Comparison of ENCODE assay signal across 1 mouse cellular context in genomic region chr15:85615537-85616100, GRCm38 (mm10).
TF ChIP-seq lines count a peak whose summit lies in the region.

No protein-coding gene starts in this region.

TF ChIP-seq in CH12.LX, 34 proteins besides CTCF, POLR2A, EP300 and RAD21 (continued from another document):
- no peak for TF ChIP-seq MAZ (IDR thresholded peaks at IDR 0.05; ENCODE audit: low read depth, low read length)
- TF ChIP-seq JUN (IDR thresholded peaks at IDR 0.05; ENCODE audit: insufficient read depth, low read depth, low read length), result no peak
- no peak for TF ChIP-seq TCF12 (IDR thresholded peaks at IDR 0.05; ENCODE audit: low read depth, low read length)
- no peak for TF ChIP-seq IRF4 (IDR thresholded peaks at IDR 0.05; ENCODE audit: low read depth, low read length)
- no peak for TF ChIP-seq NELFE (IDR thresholded peaks at IDR 0.05; ENCODE audit: low read depth, low read length)
- no peak for TF ChIP-seq MAFK (IDR thresholded peaks at IDR 0.05; ENCODE audit: insufficient replicate concordance, low read length)
- no peak for TF ChIP-seq MAX (IDR thresholded peaks at IDR 0.05; ENCODE audit: low read length)
- no peak for TF ChIP-seq POLR2AphosphoS2 (IDR thresholded peaks at IDR 0.05; ENCODE audit: low read depth, low read length)
- no peak for TF ChIP-seq USF2 (conservative IDR thresholded peaks at IDR 0.05; ENCODE audit: low read depth, low read length)
- TF ChIP-seq SIN3A (IDR thresholded peaks at IDR 0.05; ENCODE audit: low read length), result no peak
- no peak for TF ChIP-seq MEF2A (IDR thresholded peaks at IDR 0.05; ENCODE audit: borderline replicate concordance, low read depth, low read length)
- no peak for TF ChIP-seq JUND (conservative IDR thresholded peaks at IDR 0.05; ENCODE audit: low read depth, low read length)
- no peak for TF ChIP-seq MXI1 (IDR thresholded peaks at IDR 0.05; ENCODE audit: low read depth, low read length)
- TF ChIP-seq ELF1 (IDR thresholded peaks at IDR 0.05; ENCODE audit: low read depth, low read length), result no peak
- TF ChIP-seq GABPA (IDR thresholded peaks at IDR 0.05; ENCODE audit: insufficient replicate concordance, low read depth, low read length), result no peak
